Mouse (Mus musculus) adrenal gland, postnatal 25 days (tissue): ENCODE measurements at regions not wholly inside any gene's neighbourhood (a gene's known extent, or its start where the extent isn't known, plus 50 kb on each side); places are given as distances from the start of the nearest gene placed in this dataset.

Experiments
- DNase-seq: peaks from one replicate; pipeline ENCODE4 v3.0.0; 2021; ENCODE audit warnings: mixed read lengths

- DNase-seq = no peak
These were observed 569.8 kb downstream of the Pcdh19 start for GRCm38 (mm10) chrX:133119026-133119425.

- DNase-seq = no peak
These were observed 578.6 kb downstream of the Pcdh19 start for GRCm38 (mm10) chrX:133110173-133110572.

GRCm38 (mm10) chrX:133092983-133093382, 595.8 kb downstream of the Pcdh19 start:
- no peak for DNase-seq

DNA sequence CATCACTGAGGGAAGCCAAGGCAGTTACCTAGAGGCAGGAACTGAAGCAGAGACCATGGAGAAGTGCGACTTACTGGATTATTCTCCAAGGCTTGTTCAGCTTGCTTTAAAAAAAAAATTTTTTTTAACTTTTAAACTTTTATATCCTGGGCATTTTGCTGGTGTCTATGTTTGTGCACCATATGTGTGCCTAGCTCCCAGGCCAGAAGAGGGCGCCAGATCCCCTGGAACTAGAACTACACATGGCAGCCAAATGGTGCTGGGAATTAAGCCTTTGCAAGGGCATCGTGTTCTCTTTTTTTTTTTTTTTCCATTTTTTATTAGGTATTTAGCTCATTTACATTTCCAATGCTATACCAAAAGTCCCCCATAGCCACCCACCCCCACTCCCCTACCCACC, 624.7 kb downstream of the Pcdh19 start:
- peak; percentile 15 for DNase-seq
